Comparison of ENCODE assay signal across 7 mouse cellular contexts in the genomic region with DNA sequence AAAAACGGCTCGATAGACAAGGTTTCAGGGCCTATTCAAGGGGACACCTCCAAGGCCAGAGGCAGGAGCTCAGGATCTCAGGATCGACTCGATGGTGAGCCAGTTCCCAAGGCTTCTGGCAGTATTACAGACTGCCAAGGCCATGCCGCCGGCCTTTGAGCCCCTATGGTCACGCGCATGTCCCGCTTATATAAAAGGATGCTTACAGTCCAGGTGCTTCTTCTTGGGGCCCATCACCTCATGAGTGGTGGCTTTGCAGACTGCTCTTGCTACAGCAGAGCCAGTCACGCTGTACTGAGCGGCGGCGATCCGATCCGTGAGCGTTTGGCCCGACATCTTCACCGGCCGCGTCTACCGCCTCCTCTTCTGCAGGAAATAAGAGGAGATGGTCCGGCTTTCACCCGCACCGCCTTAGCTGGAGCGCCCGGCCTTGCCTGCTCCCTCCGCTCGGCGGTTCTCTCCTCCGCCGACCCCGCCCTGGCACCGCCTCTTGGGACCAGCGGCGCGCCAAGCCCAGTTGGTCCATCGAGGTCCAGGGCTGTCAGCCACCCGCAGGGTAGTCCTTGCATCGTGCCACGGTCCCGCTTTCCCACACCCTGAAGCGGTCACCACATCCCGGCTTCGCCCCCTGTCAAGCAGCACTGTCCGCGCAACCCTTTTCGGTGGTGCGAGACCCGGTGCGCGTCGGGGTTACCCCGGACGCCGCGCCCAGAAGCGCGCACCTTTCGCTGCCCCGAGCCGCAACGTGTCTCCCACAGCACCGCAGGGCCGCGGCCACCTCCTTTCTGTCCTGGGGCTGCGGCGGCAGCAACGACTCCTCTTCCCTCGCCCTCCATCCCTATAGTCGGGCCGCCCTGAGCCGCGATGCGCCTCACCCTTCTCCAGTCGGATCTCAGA. TPM values are rescaled to one million over a fixed set of nuclear protein-coding genes. Genes with fewer than 3 reads are reported as not detected.
DNase-seq lines count a peak whose midpoint lies in the region; ATAC-seq and TF ChIP-seq lines count a peak whose summit lies in the region.

No protein-coding gene starts in this region.

- TF ChIP-seq CTCF in ES-Bruce4 (IDR thresholded peaks at IDR 0.05; ENCODE audit: low read depth, low read length) (no peak), Patski (IDR thresholded peaks at IDR 0.05) (no peak)

- peaks cover 8% of the 10 kb centered on the region for H3K27me3 ChIP-seq in ES-Bruce4 (ENCODE audit: control insufficient read depth, insufficient read depth, low read length, poor library complexity, severe bottlenecking)
- H3K27me3 ChIP-seq in Patski: peaks cover 42% of the 10 kb centered on the region
- peaks cover 30% of the 10 kb centered on the region for H3K27me3 ChIP-seq in heart, embryonic 15.5 days
- H3K27me3 ChIP-seq in stomach, embryonic 14.5 days (ENCODE audit: control insufficient read depth, insufficient read depth, low read length): peaks cover 32% of the 10 kb centered on the region

- peak; percentile 64 for ATAC-seq in Patski
- ATAC-seq in heart, embryonic 15.5 days (replicated peaks; ENCODE audit: insufficient number of reproducible peaks, insufficient read depth, low FRiP score, low read depth): peak; percentile 51
- peak; percentile 45 for ATAC-seq in megakaryocyte progenitor cell, adult 5-6 weeks (replicated peaks; ENCODE audit: poor library complexity)
- ATAC-seq in stomach, embryonic 14.5 days (ENCODE audit: insufficient number of reproducible peaks, insufficient read depth, low FRiP score, low read depth): peak; percentile 31; the same call in 1 of the 2 replicates

- H3K9me3 ChIP-seq in ES-Bruce4 (replicated peaks; ENCODE audit: control insufficient read depth, insufficient read depth, low read length, poor library complexity, severe bottlenecking): no peaks in the 10 kb centered on the region
- no peaks in the 10 kb centered on the region for H3K9me3 ChIP-seq in heart, embryonic 15.5 days (replicated peaks)
- no peaks in the 10 kb centered on the region for H3K9me3 ChIP-seq in stomach, embryonic 14.5 days (ENCODE audit: control insufficient read depth, low read depth, low read length)

- H3K27ac ChIP-seq in ES-Bruce4 (ENCODE audit: insufficient read depth, low read length): no peak overlapping the region
- peak overlapping the region; percentile 97 for H3K27ac ChIP-seq in heart, embryonic 15.5 days
- no peak overlapping the region for H3K27ac ChIP-seq in stomach, embryonic 14.5 days (ENCODE audit: low read length)

- CTCF ChIA-PET in Patski (lab: Charles Lee): interaction anchor here (0.6 to 1.0 kb wide), 2 partner anchors 99 to 369 kb away, joined by 3 read pairs; no protein-coding TSS in a partner anchor

- in situ Hi-C loops in Patski (cut with MboI; ENCODE audit: low pct_unique_long_range_greater_than_20kb): no loop called here

- H3K4me1 ChIP-seq in ES-Bruce4 (ENCODE audit: control insufficient read depth, insufficient read depth, low read length): no peaks in the 10 kb centered on the region
- H3K4me1 ChIP-seq in heart, embryonic 15.5 days (replicated peaks): peaks cover 16% of the 10 kb centered on the region
- H3K4me1 ChIP-seq in stomach, embryonic 14.5 days (ENCODE audit: control insufficient read depth, insufficient read depth, low read length): peaks cover 4% of the 10 kb centered on the region; the same call in 1 of the 2 replicates

- no peak for TF ChIP-seq POLR2A in ES-Bruce4 (IDR thresholded peaks at IDR 0.05; ENCODE audit: insufficient read depth, low read length)

- peak overlapping the region; percentile 61 for H3K9ac ChIP-seq in ES-Bruce4 (ENCODE audit: low read depth, poor library complexity, severe bottlenecking)
- H3K9ac ChIP-seq in heart, embryonic 15.5 days: peak overlapping the region; percentile 83
- no peak overlapping the region for H3K9ac ChIP-seq in stomach, embryonic 14.5 days (replicated peaks; ENCODE audit: low read depth, low read length)

- TF ChIP-seq EP300 in ES-Bruce4 (IDR thresholded peaks at IDR 0.05; ENCODE audit: insufficient read depth, low read depth, low read length): no peak

- POLR2A ChIA-PET in Patski (lab: Charles Lee): interaction anchor here (0.6 kb wide), 1 partner anchor 168 kb away, joined by 4 read pairs; no protein-coding TSS in a partner anchor

- H3K4me2 ChIP-seq in heart, embryonic 15.5 days: peak overlapping the region; percentile 88
- H3K4me2 ChIP-seq in stomach, embryonic 14.5 days (replicated peaks; ENCODE audit: low read depth, low read length): peak overlapping the region; percentile 99

- no peaks in the 10 kb centered on the region for H3K36me3 ChIP-seq in ES-Bruce4 (ENCODE audit: control insufficient read depth, insufficient read depth, low read length, poor library complexity, severe bottlenecking)
- H3K36me3 ChIP-seq in heart, embryonic 15.5 days: no peaks in the 10 kb centered on the region
- H3K36me3 ChIP-seq in stomach, embryonic 14.5 days (ENCODE audit: control insufficient read depth, insufficient read depth, low read length): no peaks in the 10 kb centered on the region

- peak overlapping the region; percentile 69 for H3K4me3 ChIP-seq in ES-Bruce4 (ENCODE audit: low read depth, low read length)
- H3K4me3 ChIP-seq in heart, embryonic 15.5 days: peak overlapping the region; percentile 92
- peak overlapping the region; percentile 65 for H3K4me3 ChIP-seq in stomach, embryonic 14.5 days (ENCODE audit: low read depth, low read length)

- WGBS in heart, embryonic 15.5 days: 1% methylated on average over 75 of the region's 75 CpGs
- WGBS in stomach, embryonic 14.5 days: 1% methylated on average over 75 of the region's 75 CpGs

- no peak for DNase-seq in Patski (ENCODE audit: low read depth, low spot score)
- peak; percentile 28 to 49 for DNase-seq in cerebellum, postnatal 4 days (ENCODE audit: low spot score in 2 of 2)
- peak; percentile 41 to 57 for DNase-seq in layer of hippocampus, adult 18-20 months (ENCODE audit: low spot score in 2 of 2)

RNA-seq across cellular contexts. Expression of gene Snap91, which starts 1.0 kb away (rescaled TPM):
- 2.9 and 4.5 TPM in 2 replicates for polyA plus RNA-seq in ES-Bruce4 (2011; ENCODE audit: insufficient read depth, insufficient read length, low read depth, missing spikeins)
- polyA plus RNA-seq in Patski (2021): 16.7 TPM
- 81.6 and 86.1 TPM in 2 replicates for polyA plus RNA-seq in heart, embryonic 15.5 days (2015; fragmentation: Nextera tagmentation; extraction: Ambion mirVana)
- total RNA-seq in layer of hippocampus, adult 18-20 months (2021): 100 to 1,000 TPM; 361 to 373 TPM
- total RNA-seq in megakaryocyte progenitor cell, adult 5-6 weeks (2015): not detected in 2 replicates
- not detected in 2 replicates for total RNA-seq in megakaryocyte progenitor cell, adult 5-6 weeks (2017)
- polyA plus RNA-seq in stomach, embryonic 14.5 days (2014; fragmentation: Nextera tagmentation; extraction: Ambion mirVana): 4.5 and 4.9 TPM in 2 replicates
